Mouse (Mus musculus): ENCODE results near the gene Sf3b2. TPM values are rescaled to one million over a fixed set of nuclear protein-coding genes. Genes with fewer than 3 reads are reported as not detected.

Gene Sf3b2
- total and polyA plus RNA-seq, 3 experiments, result 83.1 to 121 (median 103) TPM

- intact Hi-C loops (cut with DNase I), result no loop called here
- H3K79me2 ChIP-seq (replicated peaks; ENCODE audit: control insufficient read depth, insufficient read depth, low read length), result no peaks in the 10 kb centered on the region
- H3K27me3 ChIP-seq (ENCODE audit: control insufficient read depth, insufficient read depth, low read length), result no peaks in the 10 kb centered on the region
- no peaks in the 10 kb centered on the region for H3K36me3 ChIP-seq (ENCODE audit: control insufficient read depth, insufficient read depth, low read length)
- no peak overlapping the region for H3K27ac ChIP-seq
- no peak overlapping the region for H3K9ac ChIP-seq (ENCODE audit: low read depth, low read length)
- 79% methylated on average over 19 of the region's 19 CpGs for WGBS
- no peaks in the 10 kb centered on the region for H3K4me1 ChIP-seq (ENCODE audit: control insufficient read depth, insufficient read depth, low read length)
- DNase-seq, result no peak
- no peak for TF ChIP-seq POLR2A (IDR thresholded peaks at IDR 0.05; ENCODE audit: insufficient read depth, low read depth, low read length)
- no peak for TF ChIP-seq EP300 (IDR thresholded peaks at IDR 0.05; ENCODE audit: insufficient read depth, low read depth, low read length)
- no peak for TF ChIP-seq CTCF (IDR thresholded peaks at IDR 0.05)
- no peak overlapping the region for H3K4me3 ChIP-seq
Measured at GRCm38 (mm10) chr19:5327970-5328369, 32.7 kb upstream of the Sf3b2 start.

- Histone ChIP-seq H3K4me3 (no peak overlapping the region), H3K4me1 (ENCODE audit: control insufficient read depth, insufficient read depth, low read length) (no peaks in the 10 kb centered on the region), H3K79me2 (replicated peaks; ENCODE audit: control insufficient read depth, insufficient read depth, low read length) (no peaks in the 10 kb centered on the region), H3K27me3 (ENCODE audit: control insufficient read depth, insufficient read depth, low read length) (no peaks in the 10 kb centered on the region), H3K27ac (no peak overlapping the region), H3K36me3 (ENCODE audit: control insufficient read depth, insufficient read depth, low read length) (no peaks in the 10 kb centered on the region), H3K9ac (ENCODE audit: low read depth, low read length) (no peak overlapping the region)
- no peak for DNase-seq
- 43% methylated on average over 17 of the region's 17 CpGs for WGBS
- TF ChIP-seq CTCF (IDR thresholded peaks at IDR 0.05), result no peak
- no peak for TF ChIP-seq POLR2A (IDR thresholded peaks at IDR 0.05; ENCODE audit: insufficient read depth, low read depth, low read length)
- no peak for TF ChIP-seq EP300 (IDR thresholded peaks at IDR 0.05; ENCODE audit: insufficient read depth, low read depth, low read length)
- intact Hi-C loops (cut with DNase I), result no loop called here
Measured at GRCm38 (mm10) chr19:5323801-5324200, 28.5 kb upstream of the Sf3b2 start.

GRCm38 (mm10) chr19:5313189-5313588 is 17.9 kb upstream of the Sf3b2 start:
- no peak overlapping the region for H3K4me3 ChIP-seq
- H3K36me3 ChIP-seq (ENCODE audit: control insufficient read depth, insufficient read depth, low read length), result no peaks in the 10 kb centered on the region
- DNase-seq, result no peak
- H3K27me3 ChIP-seq (ENCODE audit: control insufficient read depth, insufficient read depth, low read length), result no peaks in the 10 kb centered on the region
- H3K9ac ChIP-seq (ENCODE audit: low read depth, low read length), result no peak overlapping the region
- no peaks in the 10 kb centered on the region for H3K79me2 ChIP-seq (replicated peaks; ENCODE audit: control insufficient read depth, insufficient read depth, low read length)
- no peak for TF ChIP-seq EP300 (IDR thresholded peaks at IDR 0.05; ENCODE audit: insufficient read depth, low read depth, low read length)
- TF ChIP-seq CTCF (IDR thresholded peaks at IDR 0.05), result no peak
- no peak for TF ChIP-seq POLR2A (IDR thresholded peaks at IDR 0.05; ENCODE audit: insufficient read depth, low read depth, low read length)
- intact Hi-C loops (cut with DNase I), result no loop called here
- 84% methylated on average over 8 of the region's 8 CpGs for WGBS
- no peaks in the 10 kb centered on the region for H3K4me1 ChIP-seq (ENCODE audit: control insufficient read depth, insufficient read depth, low read length)
- no peak overlapping the region for H3K27ac ChIP-seq

- H3K36me3 ChIP-seq (ENCODE audit: control insufficient read depth, insufficient read depth, low read length), result no peaks in the 10 kb centered on the region
- H3K27ac ChIP-seq, result no peak overlapping the region
- no peak overlapping the region for H3K9ac ChIP-seq (ENCODE audit: low read depth, low read length)
- 80% methylated on average over 7 of the region's 7 CpGs for WGBS
- intact Hi-C loops (cut with DNase I), result no loop called here
- no peaks in the 10 kb centered on the region for H3K4me1 ChIP-seq (ENCODE audit: control insufficient read depth, insufficient read depth, low read length)
- DNase-seq, result no peak
- no peak for TF ChIP-seq CTCF (IDR thresholded peaks at IDR 0.05)
- no peak for TF ChIP-seq EP300 (IDR thresholded peaks at IDR 0.05; ENCODE audit: insufficient read depth, low read depth, low read length)
- TF ChIP-seq POLR2A (IDR thresholded peaks at IDR 0.05; ENCODE audit: insufficient read depth, low read depth, low read length), result no peak
- no peaks in the 10 kb centered on the region for H3K79me2 ChIP-seq (replicated peaks; ENCODE audit: control insufficient read depth, insufficient read depth, low read length)
- H3K4me3 ChIP-seq, result no peak overlapping the region
- H3K27me3 ChIP-seq (ENCODE audit: control insufficient read depth, insufficient read depth, low read length), result no peaks in the 10 kb centered on the region
Measured at GRCm38 (mm10) chr19:5309025-5309424, 13.8 kb upstream of the Sf3b2 start.

GRCm38 (mm10) chr19:5306968-5307734 is 11.9 kb upstream of the Sf3b2 start:
- Histone ChIP-seq H3K27me3 (ENCODE audit: control insufficient read depth, insufficient read depth, low read length) (no peaks in the 10 kb centered on the region), H3K4me3 (peak overlapping the region; percentile 35; the same call in 1 of the 2 replicates), H3K4me1 (ENCODE audit: control insufficient read depth, insufficient read depth, low read length) (no peaks in the 10 kb centered on the region), H3K27ac (no peak overlapping the region), H3K79me2 (replicated peaks; ENCODE audit: control insufficient read depth, insufficient read depth, low read length) (no peaks in the 10 kb centered on the region), H3K36me3 (ENCODE audit: control insufficient read depth, insufficient read depth, low read length) (no peaks in the 10 kb centered on the region), H3K9ac (ENCODE audit: low read depth, low read length) (peak overlapping the region; percentile 54)
- WGBS, result 40% methylated on average over 98 of the region's 98 CpGs
- intact Hi-C loops (cut with DNase I), result no loop called here
- TF ChIP-seq POLR2A (IDR thresholded peaks at IDR 0.05; ENCODE audit: insufficient read depth, low read depth, low read length) (no peak), CTCF (IDR thresholded peaks at IDR 0.05) (peak; percentile 26; the same call in 1 of the 2 replicates), EP300 (IDR thresholded peaks at IDR 0.05; ENCODE audit: insufficient read depth, low read depth, low read length) (no peak)
- peak in 1 of 2 experiments; percentile 31 for DNase-seq

GRCm38 (mm10) chr19:5306279-5306678 is 11.0 kb upstream of the Sf3b2 start:
- Histone ChIP-seq H3K36me3 (ENCODE audit: control insufficient read depth, insufficient read depth, low read length) (no peaks in the 10 kb centered on the region), H3K27me3 (ENCODE audit: control insufficient read depth, insufficient read depth, low read length) (no peaks in the 10 kb centered on the region), H3K4me1 (ENCODE audit: control insufficient read depth, insufficient read depth, low read length) (no peaks in the 10 kb centered on the region), H3K4me3 (no peak overlapping the region), H3K79me2 (replicated peaks; ENCODE audit: control insufficient read depth, insufficient read depth, low read length) (no peaks in the 10 kb centered on the region), H3K9ac (ENCODE audit: low read depth, low read length) (no peak overlapping the region), H3K27ac (no peak overlapping the region)
- intact Hi-C loops (cut with DNase I), result no loop called here
- peak; percentile 48 for TF ChIP-seq CTCF (IDR thresholded peaks at IDR 0.05)
- no peak for TF ChIP-seq POLR2A (IDR thresholded peaks at IDR 0.05; ENCODE audit: insufficient read depth, low read depth, low read length)
- no peak for TF ChIP-seq EP300 (IDR thresholded peaks at IDR 0.05; ENCODE audit: insufficient read depth, low read depth, low read length)
- DNase-seq, result no peak
- 76% methylated on average over 6 of the region's 6 CpGs for WGBS

All from heart, adult 2 months (tissue).